Mouse (Mus musculus) liver, embryonic 14.5 days (tissue): Measurements from ENCODE around the gene Mab21l2.

Experiments used
- CTCF ChIP-seq: IDR thresholded peaks from 2 replicates; pipeline ENCODE4 v1.5.1; 2016; ENCODE audit warnings: antibody characterized with exemption, low read depth, control low read depth
- EP300 ChIP-seq: IDR thresholded peaks from 2 replicates; pipeline ENCODE4 v1.6.1; 2016; ENCODE audit warnings: antibody characterized with exemption, low read depth

- no peak for TF ChIP-seq CTCF
- no peak for TF ChIP-seq EP300
Observed at GRCm38 (mm10) chr3:86559635-86560034, 11.2 kb upstream of the Mab21l2 start.
